Mouse (Mus musculus): Measurements from ENCODE around the gene Pitpnc1.
A peak's percentile ranks its signal among the peaks of the same experiment; 100 is the strongest.

Gene Pitpnc1

DNA sequence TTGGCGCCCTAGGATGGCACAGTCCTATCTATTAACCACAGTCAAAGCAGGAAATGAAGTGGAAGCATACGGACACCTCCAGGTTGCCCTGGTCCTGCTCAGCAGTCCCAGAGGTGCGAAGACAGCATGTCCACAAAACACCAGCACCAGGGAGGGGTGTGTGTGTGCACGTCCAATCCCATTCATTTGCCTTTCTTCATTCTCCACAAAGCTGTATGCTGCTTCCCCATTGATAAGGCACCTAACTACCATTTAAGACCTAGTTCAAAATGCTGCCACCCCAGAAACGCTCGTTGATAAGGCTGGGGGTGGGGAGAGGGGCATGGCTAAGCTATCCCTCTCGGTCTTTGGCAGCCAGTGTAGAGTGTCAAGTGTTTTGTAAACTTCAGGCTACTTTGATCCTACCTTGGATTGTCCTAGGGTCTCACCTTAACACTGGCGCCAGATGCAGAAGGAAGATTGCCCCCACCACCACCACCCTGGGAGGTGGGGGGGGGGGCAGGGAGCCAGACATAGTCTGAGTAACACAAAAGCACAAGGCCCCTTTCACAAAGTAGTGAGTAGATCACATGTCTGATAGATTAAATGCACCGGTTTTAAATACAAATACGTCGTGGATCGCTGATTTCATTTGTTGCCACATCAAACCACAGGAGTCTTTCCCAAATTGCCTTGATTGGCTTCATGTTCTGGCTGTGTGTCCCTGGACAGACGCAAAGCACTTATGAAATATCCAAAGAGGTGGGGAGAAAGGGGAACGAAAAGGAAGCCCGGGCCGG lies 2.1 kb downstream of the Pitpnc1 start:
- DNase-seq (ENCODE audit: low spot score in 2 of 2), result no peak

DNA sequence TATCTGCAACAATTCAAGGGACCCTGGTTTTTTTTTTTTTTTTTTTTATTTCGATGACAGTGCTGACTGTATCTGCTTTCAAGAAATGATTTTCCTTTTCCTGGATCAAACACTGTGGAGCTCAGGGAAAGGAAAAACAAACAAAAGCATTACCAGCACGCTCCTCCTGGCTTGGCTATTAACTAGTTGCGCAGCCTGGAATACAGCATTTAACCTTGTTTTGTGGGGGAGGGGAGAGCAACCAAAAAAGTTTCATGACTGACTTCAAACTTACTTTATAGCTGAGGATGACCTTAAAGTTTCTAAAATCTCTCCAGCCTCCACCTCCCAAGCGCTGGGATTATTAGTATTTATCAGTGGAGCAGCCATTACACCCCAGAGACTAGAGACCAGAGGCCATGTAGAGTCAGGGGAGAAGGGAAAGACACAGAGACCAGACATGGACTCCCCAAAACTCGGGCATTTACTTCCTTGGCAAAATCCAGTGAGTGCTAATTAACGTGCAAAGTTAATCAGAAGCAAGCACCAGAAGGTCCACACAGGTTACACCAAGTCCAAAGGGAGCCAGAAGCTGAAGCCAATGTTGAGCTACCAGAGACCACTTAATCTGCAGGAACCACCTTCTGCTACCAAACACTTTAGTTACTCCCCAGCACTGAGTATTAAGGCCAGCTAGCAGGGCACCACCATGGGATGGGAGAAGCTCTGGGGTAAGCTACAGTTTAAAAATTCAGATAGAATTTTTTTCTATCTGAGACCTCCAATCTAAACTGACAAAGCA lies 3.7 kb downstream of the Pitpnc1 start:
- no peak for DNase-seq (ENCODE audit: low spot score in 2 of 2)

DNA sequence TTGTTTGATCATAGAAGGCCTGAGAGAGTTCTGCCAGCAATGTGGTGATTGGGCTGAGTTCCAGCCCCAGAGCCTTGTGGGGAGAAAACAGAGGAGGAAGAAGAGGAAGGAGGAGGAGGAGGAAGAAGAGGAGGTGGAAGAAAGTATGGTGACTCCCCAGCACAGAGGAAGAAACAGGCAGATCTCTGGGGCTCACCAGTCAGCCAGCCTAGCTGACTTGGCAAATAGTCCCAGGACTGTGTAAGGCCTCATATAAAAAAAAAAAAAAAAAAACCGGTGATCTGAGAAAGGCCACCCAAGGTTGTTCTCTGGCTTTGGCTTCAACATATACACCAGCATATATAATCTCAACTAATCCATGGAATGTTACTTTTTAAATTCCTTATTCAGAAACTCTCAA lies 4.5 kb downstream of the Pitpnc1 start:
- no peak for DNase-seq (ENCODE audit: low spot score in 2 of 2)

DNA sequence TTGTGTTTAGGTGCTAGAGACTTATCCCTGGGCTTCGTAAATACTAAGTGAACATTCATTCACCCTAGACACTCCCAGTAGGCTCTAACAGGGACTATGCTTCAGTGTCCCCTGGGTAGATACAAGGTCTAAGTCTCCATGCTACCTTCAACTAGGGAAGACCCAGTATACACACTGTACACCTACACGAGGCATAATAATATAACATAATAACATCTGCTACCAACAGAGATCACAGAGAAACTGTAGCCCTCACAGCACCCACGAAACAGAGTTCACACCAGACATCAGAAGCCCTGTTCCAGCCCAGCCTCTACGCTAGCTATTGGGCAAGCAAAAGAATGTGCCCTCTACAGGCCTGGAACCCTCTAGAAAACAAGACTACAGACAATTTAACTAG lies 5.5 kb downstream of the Pitpnc1 start:
- DNase-seq (ENCODE audit: low spot score in 2 of 2), result no peak

DNA sequence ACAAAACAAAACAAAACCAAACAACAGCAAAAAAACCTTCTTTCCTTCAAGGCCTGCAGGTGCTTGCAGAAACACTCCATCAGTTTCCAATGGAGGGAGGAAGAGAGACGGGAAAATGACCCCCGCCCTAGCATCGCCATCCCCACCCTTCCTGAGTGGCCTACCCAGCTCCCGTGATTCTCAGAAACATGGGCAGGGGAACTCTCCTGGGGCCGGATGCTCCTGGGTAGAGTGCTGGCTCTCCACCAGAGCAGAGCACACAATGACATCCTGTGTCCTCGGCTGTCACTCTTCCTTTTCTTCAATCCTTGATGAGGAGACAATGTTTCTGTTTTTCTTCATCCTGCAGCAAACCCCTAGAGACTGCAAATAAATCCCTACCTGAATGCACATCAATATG lies 6.4 kb downstream of the Pitpnc1 start:
- DNase-seq (ENCODE audit: low spot score in 2 of 2), result no peak

DNA sequence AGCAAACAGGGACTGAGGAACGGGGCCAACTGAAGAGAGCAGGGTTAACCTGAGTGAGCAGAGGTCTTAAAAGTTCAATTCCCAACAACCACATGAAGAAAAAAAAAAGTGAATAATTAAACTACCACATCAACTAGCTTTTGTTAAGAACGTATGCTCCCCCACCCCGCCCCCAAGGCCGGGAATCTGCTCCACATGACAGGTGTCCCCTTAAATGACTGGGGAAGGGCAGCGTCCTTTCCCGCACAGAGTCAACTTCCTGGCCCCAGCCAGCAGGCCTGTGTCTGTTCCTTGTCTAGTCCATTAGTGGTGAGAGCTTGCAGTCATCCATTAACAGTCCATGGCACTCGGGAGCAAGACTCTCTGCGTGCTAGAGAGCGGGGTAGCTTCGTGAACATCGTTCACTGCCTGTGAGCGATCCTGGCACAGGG lies 7.2 kb downstream of the Pitpnc1 start:
- DNase-seq (ENCODE audit: low spot score in 2 of 2), result no peak

DNA sequence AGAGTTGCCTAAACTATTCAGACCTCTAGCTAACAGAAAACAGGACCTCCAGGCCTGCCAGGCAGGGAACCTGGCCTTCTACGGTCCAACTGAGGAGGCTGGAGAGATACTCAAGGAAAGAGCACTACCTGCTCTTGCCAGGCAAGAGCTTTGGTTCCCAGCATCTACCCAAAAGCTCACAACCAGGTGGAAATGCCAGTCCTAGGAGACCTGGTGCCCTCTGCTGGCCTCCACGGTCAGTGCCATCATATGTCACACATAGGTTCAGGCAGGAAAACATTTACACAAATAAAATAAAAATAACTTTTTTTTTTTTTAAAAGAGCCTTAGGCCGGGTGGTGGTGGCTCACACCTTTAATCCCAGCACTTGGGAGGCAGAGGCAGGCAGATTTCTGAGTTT lies 8.0 kb downstream of the Pitpnc1 start:
- peak in 1 of 2 experiments; percentile 50 for DNase-seq (ENCODE audit: low spot score in 2 of 2)

DNA sequence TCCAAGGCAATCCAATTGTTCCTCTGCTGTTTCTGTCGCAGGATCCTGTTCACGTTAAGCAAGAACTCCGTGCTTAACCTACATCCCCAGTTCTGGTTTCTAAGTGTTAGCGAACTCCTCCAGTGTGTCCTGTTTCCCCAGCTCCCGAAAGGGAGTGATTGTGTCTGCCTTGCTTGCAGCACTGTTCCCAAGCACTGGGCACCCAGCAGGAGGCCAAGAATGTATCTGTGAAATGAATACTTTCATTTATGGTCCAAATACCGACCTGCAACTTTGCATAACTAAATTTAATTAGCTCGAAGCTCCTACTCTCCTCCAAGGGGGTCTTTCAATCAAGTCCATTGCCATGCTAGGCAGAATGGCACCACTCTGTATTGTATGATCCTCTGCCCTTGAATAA lies 10.7 kb downstream of the Pitpnc1 start:
- DNase-seq (ENCODE audit: low spot score in 2 of 2), result no peak

DNA sequence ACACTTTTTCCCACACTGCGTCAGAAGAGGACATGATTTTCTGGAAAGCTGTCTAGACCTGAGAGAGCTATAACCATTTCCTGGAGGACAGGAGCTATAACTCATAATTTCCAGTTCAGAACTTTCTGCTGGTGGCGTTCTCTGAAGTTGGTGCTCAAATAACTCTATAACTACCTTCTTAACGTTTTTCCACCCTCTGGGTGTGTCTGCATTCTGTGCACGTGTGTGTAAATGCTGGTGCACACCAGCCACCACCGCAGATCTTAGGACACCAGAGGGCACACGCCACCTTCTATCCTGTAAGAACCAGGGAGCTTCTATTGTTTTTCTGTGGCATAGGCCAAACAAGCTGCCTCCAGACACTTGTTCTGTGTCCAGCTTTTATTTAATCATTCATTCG lies 11.5 kb downstream of the Pitpnc1 start:
- DNase-seq (ENCODE audit: low spot score in 2 of 2), result no peak

DNA sequence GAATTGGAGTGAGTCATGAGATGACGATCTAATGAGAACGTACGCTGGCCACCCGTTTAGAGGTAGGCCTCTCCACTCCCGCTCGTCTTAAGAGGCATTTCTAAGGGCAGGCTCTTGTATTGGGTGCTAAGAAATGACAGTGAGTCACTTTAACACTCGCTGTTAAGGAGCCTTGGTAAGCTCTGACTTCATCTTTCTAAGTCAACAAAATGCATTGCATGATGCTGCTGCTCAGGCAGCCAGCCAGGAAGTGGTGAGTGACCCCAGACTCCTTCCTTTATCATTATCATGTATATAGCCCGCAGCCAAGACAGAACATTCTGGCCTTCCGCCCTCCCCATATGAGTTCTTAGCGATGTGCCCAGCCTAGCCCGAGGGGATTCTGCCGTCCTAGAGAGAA lies 12.2 kb downstream of the Pitpnc1 start:
- DNase-seq (ENCODE audit: low spot score in 2 of 2), result no peak

DNA sequence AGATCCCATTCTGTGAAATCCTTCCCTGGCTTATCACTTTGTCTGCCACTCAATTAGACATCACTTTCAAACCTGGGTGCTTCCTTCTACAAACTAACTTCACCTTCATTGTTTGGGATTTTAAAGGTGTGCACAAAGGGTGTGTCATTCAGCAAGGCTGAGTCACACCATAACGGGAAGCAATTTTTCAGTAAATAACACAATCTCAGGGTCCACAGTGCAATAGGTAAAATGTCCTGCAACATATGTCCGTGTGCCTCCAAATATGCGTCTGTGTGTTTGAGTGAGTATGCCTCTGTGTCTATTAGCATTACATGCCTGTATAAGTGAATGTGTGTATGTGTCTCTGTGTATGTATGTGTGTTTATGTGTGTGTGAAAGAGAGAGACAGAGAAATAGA lies 13.2 kb downstream of the Pitpnc1 start:
- no peak for DNase-seq (ENCODE audit: low spot score in 2 of 2)

DNA sequence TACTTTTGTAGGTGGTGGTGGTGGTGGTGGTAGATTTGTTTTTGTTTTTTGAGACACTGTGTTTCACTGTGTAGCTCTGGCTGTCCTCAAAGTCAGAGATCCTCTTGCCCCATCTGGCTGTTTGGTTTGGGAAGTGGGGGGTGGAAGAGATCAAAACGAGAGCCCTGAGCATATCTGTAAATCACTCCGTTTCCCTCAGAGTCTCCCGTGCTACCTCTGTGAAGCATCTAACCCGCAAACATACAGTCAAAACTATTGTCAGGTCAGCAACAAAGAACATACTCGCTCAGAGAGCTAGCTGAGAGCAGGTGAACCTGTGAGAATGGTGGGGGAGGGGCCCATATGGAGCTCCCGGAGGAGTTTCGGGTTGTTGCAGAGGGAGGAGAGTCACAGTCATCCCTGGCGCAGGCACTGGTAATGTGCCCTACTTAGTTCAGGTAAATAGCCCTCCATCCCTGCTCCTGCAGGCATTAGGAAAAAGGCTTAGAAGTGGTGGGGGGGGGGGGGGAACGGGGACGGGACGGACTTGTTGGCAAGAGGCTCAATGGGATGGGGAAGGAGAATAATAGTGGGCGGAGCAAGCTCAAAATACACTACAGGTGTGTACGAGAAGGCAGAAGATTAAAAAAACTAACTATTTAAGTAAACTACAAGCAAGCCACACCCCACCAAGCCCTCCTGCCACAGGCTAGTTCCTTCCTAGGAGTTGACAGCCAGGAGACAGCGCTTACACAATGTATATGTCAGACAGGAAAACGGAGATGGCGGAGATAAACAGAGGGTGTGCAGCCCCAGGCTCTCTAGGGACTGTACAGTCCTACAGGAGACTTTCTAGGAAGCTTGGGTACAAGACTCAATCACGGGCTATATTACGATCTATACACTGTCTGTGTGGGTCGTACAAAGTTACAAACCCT lies 15.7 kb downstream of the Pitpnc1 start:
- DNase-seq (ENCODE audit: low spot score in 2 of 2), result no peak

DNA sequence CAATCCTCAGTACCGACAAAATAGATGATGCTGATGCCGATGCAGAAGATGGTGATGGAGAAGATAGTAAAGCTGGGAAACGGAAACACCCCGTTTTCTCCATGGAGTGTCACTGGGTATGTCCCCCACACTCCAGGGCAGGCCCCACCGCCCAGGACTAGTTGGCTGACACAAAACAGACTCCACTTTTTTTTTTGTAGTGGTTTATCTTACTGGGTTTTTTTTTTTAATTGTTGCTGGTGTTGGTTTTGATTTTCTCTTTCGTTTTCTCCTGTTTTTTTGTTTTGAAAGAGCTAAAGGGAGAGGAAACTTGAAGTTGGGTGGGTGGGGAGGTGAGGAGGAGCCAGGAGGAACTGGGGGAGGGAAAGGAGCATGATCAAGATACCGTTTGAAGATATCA lies 18.4 kb downstream of the Pitpnc1 start:
- no peak for DNase-seq (ENCODE audit: low spot score in 2 of 2)

DNA sequence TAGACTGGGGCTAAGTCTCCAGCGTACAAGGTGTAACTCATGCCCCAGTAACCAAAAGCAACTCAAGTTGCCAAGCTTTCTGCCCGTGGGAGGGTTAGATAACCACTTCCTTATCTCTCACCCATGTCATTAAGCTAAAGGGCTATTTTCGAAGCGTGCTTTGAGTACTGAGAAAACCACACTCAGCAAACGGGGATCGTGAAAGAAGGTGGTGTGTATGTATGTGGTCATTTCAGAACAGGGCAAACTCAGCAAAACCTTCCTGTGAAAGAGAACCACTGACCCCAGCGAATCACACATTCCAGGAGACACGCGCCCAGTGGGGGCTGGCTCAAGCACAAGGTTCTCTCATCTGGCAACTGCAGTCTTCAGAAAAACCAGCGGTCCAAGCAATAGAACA lies 19.4 kb downstream of the Pitpnc1 start:
- peak in 1 of 2 experiments; percentile 29 for DNase-seq (ENCODE audit: low spot score in 2 of 2)

DNA sequence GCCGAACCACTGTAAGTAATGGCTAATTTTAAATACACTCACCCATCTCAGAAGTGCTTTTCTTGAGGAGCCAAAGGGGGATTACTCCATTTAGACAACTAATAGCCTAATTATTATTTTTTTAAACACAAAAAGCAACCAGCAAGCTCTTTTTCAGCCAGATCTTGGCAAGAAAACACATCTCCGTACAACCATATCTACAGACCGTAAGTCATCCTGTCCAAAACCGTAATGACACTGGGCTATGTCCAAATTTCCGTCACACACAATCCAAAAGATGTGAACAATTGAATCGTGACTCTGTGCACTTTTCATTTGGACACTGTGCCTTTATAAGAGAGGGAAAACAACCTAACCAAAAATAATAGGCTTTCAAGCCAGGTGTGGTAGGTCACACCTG lies 20.4 kb downstream of the Pitpnc1 start:
- no peak for DNase-seq (ENCODE audit: low spot score in 2 of 2)

DNA sequence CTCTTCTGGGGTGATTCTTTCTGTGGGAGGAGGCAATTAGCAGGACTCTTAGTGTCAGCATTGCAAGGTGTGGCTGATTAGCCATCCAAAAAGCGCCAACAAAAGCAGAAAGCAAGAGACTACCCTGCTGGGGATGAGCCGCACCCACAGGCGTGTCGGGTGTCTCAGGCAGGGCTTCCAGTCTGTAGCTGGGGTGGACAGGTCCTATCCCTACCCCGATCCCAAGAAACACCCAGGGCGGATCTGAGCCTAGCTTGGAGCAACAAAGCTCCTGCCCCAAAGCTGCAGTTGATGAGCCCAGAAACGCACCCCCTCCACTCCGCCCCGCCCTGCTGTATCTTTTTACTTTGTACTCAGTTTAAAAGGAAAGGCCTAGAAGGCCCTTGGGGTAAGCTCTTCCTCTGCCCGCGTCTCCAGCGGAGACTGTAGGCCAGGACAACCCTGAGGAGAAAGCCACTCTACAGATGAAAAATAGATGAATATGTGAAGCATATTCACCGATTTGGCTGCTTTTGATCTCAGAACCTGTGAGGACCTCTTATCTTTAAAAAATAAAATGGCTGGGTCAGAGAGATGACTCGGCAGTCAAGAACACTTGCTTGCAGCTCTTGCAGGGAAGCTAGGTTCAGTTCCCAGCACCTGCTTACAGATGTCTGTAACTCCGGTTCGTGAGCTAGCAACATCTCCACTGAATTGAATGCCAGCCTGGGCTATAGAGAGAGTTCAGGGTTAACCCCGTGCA lies 21.2 kb downstream of the Pitpnc1 start:
- no peak for DNase-seq (ENCODE audit: low spot score in 2 of 2)

DNA sequence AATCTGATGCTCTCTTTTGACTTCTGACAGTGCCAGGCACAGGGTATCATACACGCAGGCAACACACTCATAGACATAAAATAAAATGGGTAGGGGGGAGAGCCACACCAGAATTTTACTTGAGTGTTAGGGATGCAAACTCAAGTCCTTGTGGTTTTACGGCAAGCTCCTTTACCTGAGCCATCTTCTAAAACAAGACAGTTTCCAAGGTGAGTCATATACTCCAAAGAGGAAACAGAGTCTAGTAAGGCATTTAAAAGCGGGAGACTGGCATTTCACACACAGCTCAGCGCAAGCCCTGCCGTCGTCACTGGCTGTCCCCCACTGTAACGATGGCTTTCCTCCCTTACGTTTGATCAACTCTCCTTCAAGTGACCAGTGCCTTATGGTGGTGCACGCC lies 22.6 kb downstream of the Pitpnc1 start:
- no peak for DNase-seq (ENCODE audit: low spot score in 2 of 2)

DNA sequence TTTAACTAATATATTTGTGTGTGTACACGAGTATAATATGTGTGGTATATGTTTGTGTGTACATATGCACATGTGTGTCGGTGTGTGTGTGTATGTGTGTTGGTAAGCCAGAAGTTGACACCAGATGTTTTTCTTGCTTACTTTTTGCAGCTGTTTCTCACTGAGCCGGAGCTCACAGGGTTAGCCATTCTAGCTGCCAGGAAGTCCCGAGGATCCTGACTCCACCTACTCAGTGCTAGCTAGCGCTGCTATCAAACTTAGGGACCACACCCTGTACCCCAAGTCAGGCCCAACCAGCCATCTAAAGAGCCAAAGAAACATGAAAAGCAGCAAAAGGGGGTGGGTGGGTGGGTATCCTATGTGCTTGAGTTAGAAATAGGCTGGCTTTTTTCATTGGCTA lies 23.1 kb downstream of the Pitpnc1 start:
- peak; percentile 20 to 42 for DNase-seq (ENCODE audit: low spot score in 2 of 2)

DNA sequence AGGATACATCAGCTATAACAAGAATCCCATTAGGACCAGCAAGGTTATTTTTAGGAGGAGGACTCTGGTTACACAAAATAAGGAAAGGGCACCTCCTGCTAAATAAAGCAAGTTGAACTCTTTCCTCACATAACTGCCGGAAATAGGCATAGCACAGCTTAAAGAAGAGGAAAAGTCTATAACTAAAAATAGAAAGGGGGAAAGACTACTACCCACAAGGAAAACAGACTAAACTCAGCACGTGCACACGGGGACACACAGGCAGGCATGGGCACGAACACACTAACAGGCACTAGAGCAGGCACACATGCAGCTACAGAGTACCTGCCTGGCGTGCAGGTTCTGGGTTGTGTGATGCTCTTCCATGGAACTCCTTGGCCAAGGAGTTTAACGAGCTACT lies 23.8 kb downstream of the Pitpnc1 start:
- no peak for DNase-seq (ENCODE audit: low spot score in 2 of 2)

DNA sequence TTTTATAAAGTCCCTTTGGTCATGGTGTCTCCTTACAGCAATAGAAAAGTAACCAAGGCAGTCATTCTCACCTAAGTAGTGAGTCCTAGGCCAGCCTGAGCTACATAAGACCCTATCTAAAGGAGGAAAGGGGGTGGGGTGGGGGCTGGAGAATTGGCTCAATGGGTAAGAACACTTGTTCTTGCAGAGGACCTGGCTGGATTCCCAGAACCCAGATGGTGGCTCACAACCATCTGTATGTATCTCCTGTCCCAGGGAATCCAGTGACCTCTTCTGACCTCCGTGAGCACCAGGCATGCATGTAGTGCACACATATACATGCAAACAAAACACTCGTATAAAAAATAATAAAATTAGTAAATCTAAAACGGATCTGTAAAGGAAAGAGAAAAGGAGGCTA lies 24.8 kb downstream of the Pitpnc1 start:
- DNase-seq (ENCODE audit: low spot score in 2 of 2), result no peak

Data from thymus, postnatal 10 days (tissue).